Mouse (Mus musculus) neural tube, embryonic 13.5 days (tissue): ENCODE results near the gene Srebf1. TPM values are rescaled to one million over a fixed set of nuclear protein-coding genes. Genes with fewer than 3 reads are reported as not detected.
A peak's percentile ranks its signal among the peaks of the same experiment; 100 is the strongest.

ENCODE experiments used
- ATAC-seq: fragments of 200-750 bp; cut with Nextera tagmentation; 2 replicates; pipeline ENCODE4 v1.8.0; 2017; ENCODE audit warnings: low read depth, mild to moderate bottlenecking, moderate TSS enrichment, moderate library complexity
- H3K27ac ChIP-seq: fragments of 300-500 bp; sonication (generic); replicated peaks from 2 replicates; pipeline ENCODE4 v1.5.1; 2015; ENCODE audit warnings: moderate library complexity, mild to moderate bottlenecking, inconsistent platforms
- H3K27me3 ChIP-seq: fragments of 300-500 bp; sonication (generic); 2 replicates; pipeline ENCODE4 v1.6.1; 2015; ENCODE audit warnings: mild to moderate bottlenecking, inconsistent platforms
- H3K36me3 ChIP-seq: fragments of 300-500 bp; sonication (generic); 2 replicates; pipeline ENCODE4 v1.6.1; 2015; ENCODE audit warnings: mild to moderate bottlenecking, inconsistent platforms
- H3K4me1 ChIP-seq: fragments of 300-500 bp; sonication (generic); replicated peaks from 2 replicates; pipeline ENCODE4 v1.6.1; 2015; ENCODE audit warnings: inconsistent platforms
- H3K4me2 ChIP-seq: fragments of 300-500 bp; sonication (generic); 2 replicates; pipeline ENCODE4 v1.6.1; 2015; ENCODE audit warnings: inconsistent platforms, mild to moderate bottlenecking, moderate library complexity
- H3K4me3 ChIP-seq: fragments of 300-500 bp; sonication (generic); 2 replicates; pipeline ENCODE4 v1.5.1; 2015; ENCODE audit warnings: mild to moderate bottlenecking, inconsistent platforms
- H3K9ac ChIP-seq: fragments of 300-500 bp; sonication (generic); 2 replicates; pipeline ENCODE4 v1.6.1; 2015; ENCODE audit warnings: moderate library complexity, mild to moderate bottlenecking, inconsistent platforms
- H3K9me3 ChIP-seq: fragments of 300-500 bp; sonication (generic); 2 replicates; pipeline ENCODE4 v1.6.1; 2016; ENCODE audit warnings: inconsistent platforms
- WGBS: fragments of 180-500 bp; shearing (Covaris S2); methylation state at CpG from one replicate; pipeline ENCODE4 v1.1.7; 2015; 5-methylcytosine and 5-hydroxymethylcytosine counted together
- polyA plus RNA-seq: library from polyadenylated mRNA; unstranded; fragments of >200 nt; fragmentation: Nextera tagmentation; extraction: Ambion mirVana; gene quantifications from 2 replicates; pipeline ENCODE4 v1.2.1, GENCODE M21; 2015

Gene Srebf1
- polyA plus RNA-seq, 1 experiment from 2014 or later: 38.5 TPM

DNA sequence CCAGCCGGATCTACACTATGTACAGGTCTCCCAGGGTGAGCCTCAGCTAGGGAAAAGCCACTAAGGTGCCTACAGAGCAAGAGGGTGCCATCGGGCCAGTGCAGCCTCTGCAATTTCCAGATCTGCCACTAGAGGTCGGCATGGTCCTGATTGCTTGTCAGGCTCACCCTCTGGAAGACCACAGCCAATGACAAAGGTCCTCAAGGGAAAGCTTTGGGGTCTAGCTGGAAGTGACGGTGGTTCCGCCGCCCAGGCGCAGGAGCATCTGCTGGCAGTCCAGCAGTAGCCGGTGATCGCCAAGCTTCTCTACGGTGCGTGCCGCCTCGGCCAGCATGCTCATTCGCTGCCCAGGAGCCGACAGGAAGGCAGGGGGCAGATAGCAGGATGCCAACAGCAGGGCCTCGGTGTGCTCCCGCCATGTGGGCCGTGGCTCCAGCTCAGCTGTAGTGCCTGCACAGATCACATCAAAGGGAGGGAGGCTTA lies 22.6 kb downstream of the Srebf1 start:
- peak; percentile 66 for ATAC-seq
- Histone ChIP-seq H3K9me3 (0 out of 2 replicates have a peak, but pooled peaks cover 5% of the 10 kb centered on the region), H3K27ac (peak overlapping the region; percentile 88), H3K4me1 (peaks cover 31% of the 10 kb centered on the region), H3K27me3 (no peaks in the 10 kb centered on the region), H3K4me3 (no peak overlapping the region), H3K4me2 (peak overlapping the region; percentile 21; the same call in 1 of the 2 replicates), H3K36me3 (peaks cover 91% of the 10 kb centered on the region), H3K9ac (peak overlapping the region; percentile 51; the same call in 1 of the 2 replicates)
- 6% methylated on average over 18 of the region's 18 CpGs for WGBS

DNA sequence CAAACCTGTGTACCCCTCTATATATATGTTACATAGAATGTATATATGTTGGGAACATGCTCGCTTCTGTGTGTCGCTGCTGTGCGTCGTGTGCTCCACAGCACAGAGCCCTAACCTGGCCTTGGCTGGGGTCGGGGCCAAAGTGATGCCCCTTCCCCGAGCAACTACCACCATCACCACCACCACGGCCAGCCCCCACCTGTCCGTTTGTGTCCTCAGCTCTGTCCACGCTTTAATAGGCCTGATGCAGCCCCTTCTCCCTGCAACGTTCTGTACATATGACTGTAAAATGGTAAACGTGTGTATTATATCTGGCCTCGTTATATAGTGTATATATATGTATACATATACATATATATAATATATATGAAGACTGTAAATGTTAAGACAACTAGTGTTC lies 23.7 kb downstream of the Srebf1 start:
- Histone ChIP-seq H3K9me3 (0 out of 2 replicates have a peak, but pooled peaks cover 8% of the 10 kb centered on the region), H3K4me1 (peaks cover 29% of the 10 kb centered on the region), H3K4me3 (no peak overlapping the region), H3K4me2 (no peak overlapping the region), H3K36me3 (peaks cover 91% of the 10 kb centered on the region), H3K27ac (peak overlapping the region; percentile 61; the same call in 1 of the 2 replicates), H3K27me3 (no peaks in the 10 kb centered on the region), H3K9ac (no peak overlapping the region)
- WGBS: 89% methylated on average over 12 of the region's 12 CpGs
- ATAC-seq: no peak

GRCm38 (mm10) chr11:60197998-60198619 lies 24.3 kb downstream of the Srebf1 start:
- 0 out of 2 replicates have a peak, but pooled peaks cover 8% of the 10 kb centered on the region for H3K9me3 ChIP-seq
- no peak overlapping the region for H3K9ac ChIP-seq
- H3K4me1 ChIP-seq: peaks cover 29% of the 10 kb centered on the region
- peak overlapping the region; percentile 61 for H3K27ac ChIP-seq
- peaks cover 90% of the 10 kb centered on the region for H3K36me3 ChIP-seq
- no peak overlapping the region for H3K4me3 ChIP-seq
- H3K4me2 ChIP-seq: no peak overlapping the region
- 81% methylated on average over 24 of the region's 24 CpGs for WGBS
- no peak for ATAC-seq
- no peaks in the 10 kb centered on the region for H3K27me3 ChIP-seq

- H3K27ac ChIP-seq: no peak overlapping the region
- 75% methylated on average over 5 of the region's 5 CpGs for WGBS
- no peak for ATAC-seq
- H3K4me1 ChIP-seq: peaks cover 27% of the 10 kb centered on the region
- no peak overlapping the region for H3K4me3 ChIP-seq
- peaks cover 88% of the 10 kb centered on the region for H3K36me3 ChIP-seq
- no peaks in the 10 kb centered on the region for H3K27me3 ChIP-seq
- H3K4me2 ChIP-seq: no peak overlapping the region
- H3K9me3 ChIP-seq: 0 out of 2 replicates have a peak, but pooled peaks cover 8% of the 10 kb centered on the region
- no peak overlapping the region for H3K9ac ChIP-seq
These were observed 26.0 kb downstream of the Srebf1 start for GRCm38 (mm10) chr11:60196344-60196743.

DNA sequence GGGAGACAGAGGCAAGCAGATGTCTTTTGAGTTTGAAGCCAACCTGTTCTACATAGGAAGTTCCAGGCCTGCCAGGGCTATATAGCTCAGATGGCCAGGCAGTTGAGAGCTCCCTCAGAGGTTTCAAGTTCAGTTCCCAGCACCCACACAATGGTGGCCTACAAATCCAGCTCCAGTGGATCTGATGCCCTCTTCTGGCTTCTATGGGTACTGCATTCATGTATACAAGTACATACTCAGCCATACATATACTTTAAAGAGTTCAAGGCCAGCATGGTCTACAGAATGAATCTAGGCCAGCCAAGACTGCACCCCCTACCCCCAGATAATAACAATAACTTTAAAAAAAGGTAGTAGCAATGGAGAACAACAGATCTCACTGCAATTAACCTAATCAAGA lies 27.3 kb downstream of the Srebf1 start:
- no peak overlapping the region for H3K27ac ChIP-seq
- H3K4me1 ChIP-seq: peaks cover 27% of the 10 kb centered on the region
- no peak overlapping the region for H3K4me2 ChIP-seq
- peaks cover 88% of the 10 kb centered on the region for H3K36me3 ChIP-seq
- H3K9ac ChIP-seq: no peak overlapping the region
- no peaks in the 10 kb centered on the region for H3K27me3 ChIP-seq
- 0 out of 2 replicates have a peak, but pooled peaks cover 8% of the 10 kb centered on the region for H3K9me3 ChIP-seq
- H3K4me3 ChIP-seq: no peak overlapping the region
- ATAC-seq: no peak

DNA sequence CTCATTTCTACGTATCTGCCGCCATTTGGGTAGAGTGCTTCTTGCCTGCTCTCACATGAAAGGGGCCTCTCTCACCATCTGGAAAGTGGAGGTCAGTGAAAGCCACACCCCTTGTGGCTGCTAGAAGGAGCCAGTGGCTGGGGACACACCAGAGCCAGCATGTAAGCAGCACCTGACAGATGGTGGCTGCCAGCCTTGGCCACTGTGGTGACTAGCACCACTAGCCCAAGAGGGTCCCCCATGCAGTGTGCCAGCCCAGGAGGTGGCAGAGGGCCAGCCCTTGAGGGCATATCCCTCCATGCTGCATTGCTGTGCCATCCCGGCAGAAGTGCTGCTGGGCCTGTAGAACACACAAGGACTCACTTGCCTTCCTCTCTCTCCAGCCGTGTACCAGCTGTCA lies 28.8 kb downstream of the Srebf1 start:
- 0 out of 2 replicates have a peak, but pooled peaks have one; percentile 30 for ATAC-seq
- 61% methylated on average over 4 of the region's 4 CpGs for WGBS
- H3K27ac ChIP-seq: peak overlapping the region; percentile 43

GRCm38 (mm10) chr11:60192534-60192933 lies 29.8 kb downstream of the Srebf1 start:
- Histone ChIP-seq H3K4me1 (peaks cover 33% of the 10 kb centered on the region), H3K4me3 (no peak overlapping the region), H3K27me3 (no peaks in the 10 kb centered on the region), H3K36me3 (peaks cover 96% of the 10 kb centered on the region), H3K4me2 (no peak overlapping the region), H3K27ac (no peak overlapping the region; the same call in none of the 2 replicates), H3K9ac (no peak overlapping the region), H3K9me3 (0 out of 2 replicates have a peak, but pooled peaks cover 8% of the 10 kb centered on the region)
- no peak for ATAC-seq
- 83% methylated on average over 6 of the region's 6 CpGs for WGBS

More for the DNA sequence above, 28.8 kb downstream of the Srebf1 start:
- Histone ChIP-seq H3K9ac (no peak overlapping the region), H3K4me1 (peaks cover 32% of the 10 kb centered on the region), H3K27me3 (no peaks in the 10 kb centered on the region), H3K9me3 (0 out of 2 replicates have a peak, but pooled peaks cover 8% of the 10 kb centered on the region), H3K36me3 (peaks cover 96% of the 10 kb centered on the region), H3K4me3 (no peak overlapping the region), H3K4me2 (no peak overlapping the region)

GRCm38 (mm10) chr11:60190055-60190641 lies 32.2 kb downstream of the Srebf1 start:
- 0 out of 2 replicates have a peak, but pooled peaks cover 7% of the 10 kb centered on the region for H3K9me3 ChIP-seq
- 91% methylated on average over 17 of the region's 17 CpGs for WGBS
- peak overlapping the region; percentile 77 for H3K27ac ChIP-seq
- H3K4me3 ChIP-seq: no peak overlapping the region
- no peak for ATAC-seq
- no peak overlapping the region for H3K4me2 ChIP-seq
- no peak overlapping the region for H3K9ac ChIP-seq
- H3K27me3 ChIP-seq: no peaks in the 10 kb centered on the region
- peaks cover 98% of the 10 kb centered on the region for H3K36me3 ChIP-seq
- peaks cover 56% of the 10 kb centered on the region for H3K4me1 ChIP-seq

- Histone ChIP-seq H3K27me3 (no peaks in the 10 kb centered on the region), H3K36me3 (peaks cover 94% of the 10 kb centered on the region), H3K4me3 (no peak overlapping the region), H3K9me3 (0 out of 2 replicates have a peak, but pooled peaks cover 2% of the 10 kb centered on the region), H3K27ac (peak overlapping the region; percentile 77), H3K4me1 (peaks cover 61% of the 10 kb centered on the region), H3K4me2 (no peak overlapping the region), H3K9ac (0 out of 2 replicates have a peak overlapping the region, but pooled peaks have one; percentile 41)
- WGBS: 78% methylated on average over 21 of the region's 21 CpGs
- no peak for ATAC-seq
These were observed 32.8 kb downstream of the Srebf1 start for GRCm38 (mm10) chr11:60189501-60190040.

DNA sequence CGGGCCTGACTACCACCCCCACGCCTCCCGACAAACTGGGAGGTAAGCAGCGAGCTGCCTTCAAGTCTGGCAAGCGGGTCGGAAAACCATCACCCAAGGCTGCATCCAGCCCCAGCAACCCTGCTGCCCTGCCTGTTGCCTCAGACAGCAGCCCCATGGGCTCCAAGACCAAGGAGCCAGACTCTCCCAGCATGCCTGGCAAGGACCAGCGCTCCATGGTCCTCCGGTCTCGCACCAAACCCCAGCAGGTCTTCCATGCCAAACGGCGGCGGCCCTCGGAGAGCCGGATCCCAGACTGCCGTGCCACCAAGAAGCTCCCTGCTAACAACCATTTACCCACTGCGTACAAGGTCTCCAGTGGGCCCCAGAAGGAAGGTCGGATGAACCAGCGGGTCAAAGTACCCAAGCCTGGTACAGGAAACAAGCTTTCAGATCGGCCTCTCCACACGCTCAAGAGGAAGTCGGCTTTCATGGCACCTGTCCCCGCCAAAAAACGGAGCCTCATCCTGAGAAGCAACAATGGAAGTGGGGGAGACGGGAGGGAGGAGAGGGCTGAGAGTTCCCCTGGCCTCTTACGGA lies 34.0 kb downstream of the Srebf1 start:
- H3K9ac ChIP-seq: no peak overlapping the region
- H3K4me1 ChIP-seq: peaks cover 68% of the 10 kb centered on the region
- H3K4me2 ChIP-seq: no peak overlapping the region
- H3K36me3 ChIP-seq: peaks cover 82% of the 10 kb centered on the region
- H3K27me3 ChIP-seq: no peaks in the 10 kb centered on the region
- no peak overlapping the region for H3K4me3 ChIP-seq
- no peaks in the 10 kb centered on the region for H3K9me3 ChIP-seq
- no peak for ATAC-seq
- 91% methylated on average over 25 of the region's 25 CpGs for WGBS
- H3K27ac ChIP-seq: no peak overlapping the region

DNA sequence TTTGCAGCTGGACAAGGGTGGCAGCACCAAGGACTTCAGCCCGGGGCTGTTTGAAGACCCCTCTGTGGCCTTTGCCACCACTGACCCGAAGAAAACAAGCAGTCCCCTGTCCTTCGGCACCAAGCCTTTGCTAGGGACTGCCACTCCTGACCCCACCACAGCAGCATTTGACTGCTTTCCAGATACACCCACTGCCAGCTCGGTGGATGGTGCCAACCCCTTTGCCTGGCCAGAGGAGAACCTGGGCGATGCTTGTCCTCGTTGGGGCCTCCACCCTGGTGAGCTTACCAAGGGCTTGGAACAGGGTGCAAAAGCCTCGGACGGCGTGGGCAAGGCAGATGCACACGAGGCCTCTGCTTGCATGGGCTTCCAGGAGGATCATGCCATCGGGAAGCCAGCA lies 35.3 kb downstream of the Srebf1 start:
- no peaks in the 10 kb centered on the region for H3K27me3 ChIP-seq
- H3K4me2 ChIP-seq: no peak overlapping the region
- peaks cover 71% of the 10 kb centered on the region for H3K36me3 ChIP-seq
- H3K4me1 ChIP-seq: peaks cover 72% of the 10 kb centered on the region
- H3K9ac ChIP-seq: no peak overlapping the region
- H3K27ac ChIP-seq: no peak overlapping the region
- no peak for ATAC-seq
- 88% methylated on average over 11 of the region's 11 CpGs for WGBS
- H3K4me3 ChIP-seq: no peak overlapping the region
- H3K9me3 ChIP-seq: no peaks in the 10 kb centered on the region
